Mouse (Mus musculus) liver (tissue): ENCODE measurements around the gene Cltrn.
A peak's percentile ranks its signal among the peaks of the same experiment; 100 is the strongest.

ENCODE experiments used
- DNase-seq: peaks from one replicate; pipeline ENCODE4 v3.0.0-alpha.2; 2020; ENCODE audit warnings: mixed read lengths

Cltrn gene

DNA sequence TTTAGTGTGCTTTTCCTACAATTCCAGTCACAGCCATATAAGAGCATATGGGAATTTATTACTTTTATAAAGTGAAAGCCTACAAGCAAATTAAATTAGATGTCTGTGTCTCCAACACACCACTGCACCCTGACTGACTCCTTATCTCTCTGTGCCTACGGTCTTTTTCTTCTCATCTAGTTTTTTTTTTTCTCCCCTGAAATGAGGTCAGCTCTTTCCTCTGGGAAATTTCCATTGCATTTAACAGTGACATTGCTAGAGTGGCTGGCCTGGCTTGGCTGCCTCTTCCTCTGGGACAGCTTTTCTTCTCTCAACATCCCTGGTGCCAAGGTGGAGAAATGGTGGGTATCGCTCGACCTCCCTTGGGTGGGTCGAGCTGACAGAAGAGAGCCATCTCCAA lies at the start of gene Cltrn:
Cltrn (plus strand) TSS at position 249 of the 400 bp plus-strand sequence.
- DNase-seq = no peak

DNA sequence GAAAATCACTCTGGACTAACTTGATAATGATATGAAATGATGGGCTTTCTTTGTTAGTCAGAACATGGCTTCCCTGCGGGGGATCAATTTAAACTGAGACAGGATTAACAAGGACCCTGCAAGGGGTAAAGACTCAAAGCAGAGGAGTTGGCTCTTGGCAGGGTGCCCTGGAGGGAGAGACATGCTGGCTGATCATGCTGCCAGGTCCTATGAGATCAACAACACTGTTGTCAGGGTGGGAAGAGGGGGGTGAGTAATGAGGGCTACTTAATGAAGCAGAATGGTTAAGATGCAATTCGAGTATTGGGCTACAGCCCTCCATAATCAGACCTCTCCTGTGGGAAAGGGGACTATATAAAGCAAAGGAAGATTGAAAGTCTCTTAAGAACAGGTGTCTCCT lies 49.7 kb upstream of the Cltrn start:
- DNase-seq = no peak

- DNase-seq = no peak
Measured at GRCm38 (mm10) chrX:164042069-164042468, 46.6 kb upstream of the Cltrn start.

GRCm38 (mm10) chrX:164046736-164047135 lies 41.9 kb upstream of the Cltrn start:
- DNase-seq = no peak

DNA sequence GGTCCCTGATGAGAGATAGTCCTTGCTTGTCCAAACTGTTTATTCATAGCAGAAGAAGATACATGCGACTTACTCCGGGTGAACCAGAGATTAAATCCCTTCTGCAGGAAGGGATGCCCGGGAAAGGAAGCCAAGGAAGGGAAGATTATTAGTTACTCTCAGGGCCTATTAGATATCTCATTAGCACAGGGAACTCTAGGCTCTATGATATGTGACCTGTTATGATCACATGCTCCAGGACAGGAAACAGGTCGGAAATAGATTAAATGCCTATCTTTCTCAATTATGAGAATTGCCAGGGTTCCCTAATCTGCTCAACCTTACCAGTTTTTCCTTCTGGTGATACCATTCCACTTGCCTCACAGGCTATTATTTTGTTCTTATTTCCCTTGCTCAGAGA lies 32.9 kb upstream of the Cltrn start:
- no peak for DNase-seq

GRCm38 (mm10) chrX:164058523-164058922 lies 30.1 kb upstream of the Cltrn start:
- no peak for DNase-seq

DNA sequence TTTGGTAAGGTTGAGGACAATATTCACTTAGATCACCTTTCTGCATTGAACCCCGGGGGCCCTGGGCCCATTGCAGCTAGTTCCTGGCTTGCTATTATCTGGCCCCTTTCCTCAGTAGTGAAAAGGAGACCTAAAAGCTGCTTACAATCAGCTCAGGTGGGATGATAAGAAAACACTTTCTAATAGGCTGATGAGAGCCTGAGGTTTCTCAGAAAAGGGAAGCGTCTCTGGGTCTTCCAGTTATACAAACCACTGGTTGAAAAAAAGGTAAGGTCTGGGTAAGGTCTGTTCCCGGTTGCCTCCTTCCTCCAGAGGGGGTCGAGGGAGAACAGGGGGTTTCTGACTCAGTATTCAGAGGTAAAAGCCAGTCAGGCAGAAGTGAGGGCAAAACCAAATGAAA lies 29.6 kb upstream of the Cltrn start:
- no peak for DNase-seq

DNA sequence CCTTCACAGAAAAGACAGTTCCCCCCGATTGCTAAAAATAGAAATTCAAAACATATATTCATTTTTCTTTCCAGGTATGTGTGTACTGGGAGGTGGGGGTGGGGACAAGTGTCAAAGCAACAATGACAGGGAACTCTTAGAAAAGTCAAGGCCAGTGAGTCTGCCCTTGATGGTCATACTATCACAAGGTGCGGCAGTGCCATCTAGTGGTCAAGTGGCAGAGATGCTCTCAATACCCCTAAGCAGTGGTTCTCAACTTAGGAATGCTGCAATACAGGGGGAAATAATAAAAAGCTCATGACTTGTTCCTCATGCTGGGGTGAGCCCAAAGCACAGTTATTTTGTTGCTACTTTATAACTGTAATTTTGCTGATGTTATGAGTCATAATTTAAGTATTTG lies 22.4 kb upstream of the Cltrn start:
- peak; percentile 78 for DNase-seq

- no peak for DNase-seq
Measured at GRCm38 (mm10) chrX:164068968-164069367, 19.7 kb upstream of the Cltrn start.

- DNase-seq = peak; percentile 93
Measured at GRCm38 (mm10) chrX:164076040-164076775, 12.4 kb upstream of the Cltrn start, which contains the start of gene Siah1b. TSS of gene Siah1b (minus strand) at chrX:164076493.

- DNase-seq = peak; percentile 26
Measured at GRCm38 (mm10) chrX:164082030-164082429, 6.6 kb upstream of the Cltrn start.

DNA sequence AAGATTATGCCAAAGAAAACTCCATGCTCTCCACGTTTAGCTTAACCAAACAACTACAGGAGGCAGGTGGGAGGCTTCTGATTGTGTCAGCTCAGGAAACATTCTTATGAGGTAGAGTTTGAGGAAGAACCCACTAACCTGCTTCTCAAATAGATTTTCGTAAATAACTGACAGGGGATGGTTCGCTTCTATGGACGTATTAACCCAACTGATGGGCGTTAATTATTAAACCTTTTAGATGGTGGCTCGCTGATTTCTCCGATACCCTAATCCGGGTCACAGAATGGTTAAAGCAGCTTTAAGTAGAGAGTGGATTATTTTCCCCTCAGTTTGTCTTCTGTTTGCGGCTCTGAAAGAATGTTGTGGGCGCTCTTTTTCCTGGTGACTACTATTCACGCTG lies 1.3 kb downstream of the Cltrn start:
- DNase-seq = no peak

- DNase-seq = no peak
Measured at GRCm38 (mm10) chrX:164092300-164093169, 3.9 kb downstream of the Cltrn start.

DNA sequence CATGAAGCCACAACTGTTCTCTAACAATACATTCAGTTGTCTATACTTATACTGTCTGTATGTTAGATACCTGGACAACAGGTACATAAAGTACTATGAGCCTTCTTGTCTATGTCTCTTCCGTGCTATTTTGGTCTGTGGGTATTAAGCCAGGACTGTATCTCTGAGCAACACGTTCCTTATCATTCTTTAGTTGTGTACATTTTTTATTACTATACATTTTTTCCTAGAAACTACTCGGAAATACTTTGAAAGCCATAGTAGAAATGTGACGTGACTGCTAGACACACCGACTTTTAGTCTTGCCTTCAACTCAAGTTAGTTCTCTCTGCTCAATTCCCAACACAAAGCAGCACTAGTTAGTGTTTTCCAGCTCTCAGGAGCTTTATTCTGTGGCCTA lies 4.8 kb downstream of the Cltrn start:
- no peak for DNase-seq

- peak; percentile 35 for DNase-seq
Measured at GRCm38 (mm10) chrX:164095838-164096237, 7.2 kb downstream of the Cltrn start.

- no peak for DNase-seq
Measured at GRCm38 (mm10) chrX:164101483-164101882, 12.9 kb downstream of the Cltrn start.

DNA sequence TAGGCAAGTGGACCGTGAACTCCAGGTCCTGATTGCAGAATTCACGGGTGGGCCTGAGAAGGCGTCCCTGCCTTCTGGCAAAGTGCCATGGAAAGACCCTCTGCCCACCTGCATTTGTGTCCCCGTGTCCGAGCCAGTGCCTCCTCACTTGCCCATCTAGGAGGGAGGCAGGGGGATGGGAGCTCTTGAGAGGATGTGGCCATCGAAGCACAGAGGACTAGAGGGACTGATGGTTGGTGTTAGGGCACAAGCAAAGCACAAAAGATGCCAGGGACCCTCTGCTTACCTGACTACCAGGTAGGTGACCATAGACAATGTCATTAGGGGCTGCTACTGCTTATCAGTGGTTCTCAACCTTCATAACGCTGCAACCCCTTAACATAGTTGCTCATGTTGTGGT lies 13.6 kb downstream of the Cltrn start:
- DNase-seq = no peak

GRCm38 (mm10) chrX:164102656-164103055 lies 14.0 kb downstream of the Cltrn start:
- DNase-seq = no peak

- no peak for DNase-seq
Measured at GRCm38 (mm10) chrX:164111146-164111545, 22.5 kb downstream of the Cltrn start.

- DNase-seq = no peak
Measured at GRCm38 (mm10) chrX:164113744-164114143, 25.1 kb downstream of the Cltrn start.

- DNase-seq = no peak
Measured at GRCm38 (mm10) chrX:164123942-164124341, 35.3 kb downstream of the Cltrn start.

DNA sequence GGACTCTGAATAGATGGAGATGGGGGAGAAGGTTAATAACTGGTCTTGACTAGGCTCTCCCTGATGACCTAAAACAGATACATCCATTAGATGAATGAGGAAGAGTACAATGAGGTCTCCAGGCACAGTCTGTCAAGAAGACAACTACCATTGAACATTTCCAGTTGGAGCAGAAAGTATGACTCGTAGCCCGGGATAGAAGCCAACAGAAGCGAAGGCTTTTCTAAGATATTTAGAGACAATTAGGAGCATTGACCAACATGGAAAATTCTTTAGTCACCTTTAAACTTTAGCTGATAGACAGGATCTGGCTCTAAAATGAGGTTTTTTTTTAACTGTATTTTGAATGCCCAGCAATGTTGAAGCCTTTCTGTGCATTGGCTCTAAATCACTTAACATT lies 44.9 kb downstream of the Cltrn start:
- no peak for DNase-seq

DNA sequence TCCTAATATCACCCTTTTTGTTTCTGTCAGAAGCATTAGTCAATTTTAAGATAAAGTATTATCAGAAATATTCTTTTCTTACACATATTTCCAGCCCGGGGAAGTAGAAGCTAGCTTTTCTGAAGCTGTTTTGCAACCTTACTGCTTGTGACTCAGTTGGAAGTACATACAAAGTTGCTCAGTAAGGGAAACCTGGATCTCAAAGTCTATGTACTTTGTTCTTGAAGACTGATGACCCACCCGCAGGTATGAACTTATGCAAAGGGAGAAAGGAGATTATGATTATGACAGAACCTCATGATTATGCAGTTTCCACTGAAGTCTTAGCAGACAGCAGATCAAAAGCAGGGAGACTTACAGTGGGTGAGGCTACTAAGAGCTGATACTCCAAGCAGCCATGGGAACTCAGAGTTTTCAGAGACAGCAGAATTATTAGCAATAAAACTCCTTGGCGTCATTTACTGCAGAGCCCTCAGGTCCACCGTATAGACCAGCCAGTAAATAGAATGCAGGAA lies 46.7 kb downstream of the Cltrn start:
- DNase-seq = no peak

GRCm38 (mm10) chrX:164139032-164139431 lies 50.4 kb downstream of the Cltrn start, which contains the start of gene Ace2:
TSS of gene Ace2 (plus strand) at chrX:164139332.
- DNase-seq = no peak
